Mouse (Mus musculus): ENCODE measurements around the gene Tmem74b. TPM values are rescaled to one million over a fixed set of nuclear protein-coding genes. Genes with fewer than 3 reads are reported as not detected.

The Tmem74b gene
- not detected in 4 replicates for total RNA-seq (2023)

GRCm38 (mm10) chr2:151701231-151702145, at the start of gene Tmem74b:
Gene Tmem74b (plus strand): TSS chr2:151702008.

GRCm38 (mm10) chr2:151668433-151668832, 33.4 kb upstream of the Tmem74b start, which contains the start of gene Rad21l:
Gene Rad21l (minus strand): TSS chr2:151668533.

GRCm38 (mm10) chr2:151743845-151744244, 42.0 kb downstream of the Tmem74b start, which contains the start of gene Psmf1:
Gene Psmf1 (minus strand): TSS chr2:151744186.

Other genes starting within 250 kb of the Tmem74b start
- not detected in 4 replicates for gene 4921509C19Rik, start 225.9 kb upstream of the Tmem74b start, total RNA-seq (2023)
- 101 to 112 TPM (median 105 TPM) in 4 replicates for gene Nsfl1c, start 207.8 kb upstream of the Tmem74b start, total RNA-seq (2023)
- 58.7 to 68.1 TPM (median 67.3 TPM) in 4 replicates for gene Fkbp1a, start 159.5 kb upstream of the Tmem74b start, total RNA-seq (2023)
- gene Sdcbp2, start 129.4 kb upstream of the Tmem74b start, total RNA-seq (2023): 1.5 to 4.0 TPM (median 1.9 TPM) in 4 replicates
- gene Snph, start 69.4 kb upstream of the Tmem74b start, total RNA-seq (2023): 0.30 to 2.1 TPM (median 0.48 TPM) in 4 replicates
- gene Rad21l, start 33.5 kb upstream of the Tmem74b start, total RNA-seq (2023): not detected in 4 replicates
- 31.9 to 41.4 TPM (median 38.0 TPM) in 4 replicates for gene Psmf1, start 42.2 kb downstream of the Tmem74b start, total RNA-seq (2023)
- not detected in 4 replicates for gene Rspo4, start 140.9 kb downstream of the Tmem74b start, total RNA-seq (2023)
- gene Angpt4, start 209.2 kb downstream of the Tmem74b start, total RNA-seq (2023): not detected in 4 replicates

Measured in B cell, adult 62 days (primary cell).